Mouse (Mus musculus): ENCODE data around the gene Col28a1.

DNA sequence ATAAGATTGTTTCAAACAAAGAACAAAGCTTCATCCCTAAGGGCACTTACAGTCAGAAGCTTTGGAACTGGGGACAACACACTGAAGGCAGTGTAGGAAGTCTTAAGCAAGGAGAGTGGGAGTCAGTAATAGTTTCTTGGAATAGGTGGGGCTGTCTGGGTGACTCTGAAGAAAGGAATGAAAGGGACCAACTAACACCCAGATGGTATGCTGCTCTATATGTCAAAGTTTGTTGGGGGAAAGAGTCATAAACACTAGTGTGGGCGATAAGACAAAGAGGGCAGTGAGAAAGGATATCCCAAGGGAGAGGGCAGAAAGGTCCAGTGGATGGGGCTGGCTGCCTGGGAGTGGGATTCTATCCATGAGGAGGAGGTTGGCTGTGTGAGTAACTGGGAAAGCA is 20.3 kb downstream of the Col28a1 start:
- no peak for TF ChIP-seq CTCF (IDR thresholded peaks at IDR 0.05; ENCODE audit: borderline replicate concordance, insufficient read depth, low read depth, low read length)
- no peak for TF ChIP-seq POLR2A (IDR thresholded peaks at IDR 0.05; ENCODE audit: borderline replicate concordance, insufficient read depth, low read length)
